Mouse (Mus musculus): ENCODE results near the gene Bloc1s1. TPM values are rescaled to one million over a fixed set of nuclear protein-coding genes. Genes with fewer than 3 reads are reported as not detected.

Gene Bloc1s1
- polyA plus RNA-seq, 1 experiment from 2014 or later = 249 TPM

GRCm38 (mm10) chr10:128888941-128889827 is 34.7 kb downstream of the Bloc1s1 start:
- Histone ChIP-seq H3K27me3 (peaks cover 8% of the 10 kb centered on the region; the same call in 1 of the 2 replicates), H3K4me1 (peaks cover 41% of the 10 kb centered on the region), H3K9me3 (no peaks in the 10 kb centered on the region), H3K9ac (replicated peaks) (peak overlapping the region; percentile 79), H3K4me3 (peak overlapping the region; percentile 82), H3K27ac (replicated peaks) (peak overlapping the region; percentile 91), H3K4me2 (replicated peaks) (peak overlapping the region; percentile 93), H3K36me3 (peaks cover 36% of the 10 kb centered on the region)
- ATAC-seq (ENCODE audit: low FRiP score, low read depth) = peak; percentile 61
- 0% methylated on average over 6 of the region's 7 CpGs for WGBS

- no peak overlapping the region for H3K27ac ChIP-seq (replicated peaks)
- peaks cover 3% of the 10 kb centered on the region; the same call in 1 of the 2 replicates for H3K4me1 ChIP-seq
- peaks cover 49% of the 10 kb centered on the region for H3K36me3 ChIP-seq
- no peak overlapping the region for H3K4me2 ChIP-seq (replicated peaks)
- H3K9ac ChIP-seq (replicated peaks) = no peak overlapping the region
- H3K9me3 ChIP-seq = no peaks in the 10 kb centered on the region
- H3K27me3 ChIP-seq = no peaks in the 10 kb centered on the region
- WGBS = 83% methylated on average over 5 of the region's 5 CpGs
- no peak overlapping the region for H3K4me3 ChIP-seq
- no peak for ATAC-seq (ENCODE audit: low FRiP score, low read depth)
Observed at GRCm38 (mm10) chr10:128882067-128882466, 41.8 kb downstream of the Bloc1s1 start.

- 90% methylated on average over 2 of the region's 2 CpGs for WGBS
- no peaks in the 10 kb centered on the region for H3K4me1 ChIP-seq
- H3K9ac ChIP-seq (replicated peaks) = no peak overlapping the region
- no peak overlapping the region for H3K4me2 ChIP-seq (replicated peaks)
- no peak for ATAC-seq (ENCODE audit: low FRiP score, low read depth)
- H3K4me3 ChIP-seq = no peak overlapping the region
- H3K9me3 ChIP-seq = no peaks in the 10 kb centered on the region
- H3K27ac ChIP-seq (replicated peaks) = no peak overlapping the region
- H3K27me3 ChIP-seq = no peaks in the 10 kb centered on the region
- peaks cover 45% of the 10 kb centered on the region for H3K36me3 ChIP-seq
Observed at GRCm38 (mm10) chr10:128878811-128879210, 45.0 kb downstream of the Bloc1s1 start.

GRCm38 (mm10) chr10:128878291-128878690 is 45.5 kb downstream of the Bloc1s1 start:
- Histone ChIP-seq H3K27me3 (no peaks in the 10 kb centered on the region), H3K4me3 (no peak overlapping the region), H3K4me1 (no peaks in the 10 kb centered on the region), H3K27ac (replicated peaks) (no peak overlapping the region), H3K9ac (replicated peaks) (no peak overlapping the region), H3K9me3 (no peaks in the 10 kb centered on the region), H3K4me2 (replicated peaks) (no peak overlapping the region), H3K36me3 (peaks cover 45% of the 10 kb centered on the region)
- ATAC-seq (ENCODE audit: low FRiP score, low read depth) = no peak; the same call in 1 of the 2 replicates

- no peak overlapping the region for H3K27ac ChIP-seq (replicated peaks)
- H3K36me3 ChIP-seq = peaks cover 55% of the 10 kb centered on the region
- H3K4me1 ChIP-seq = no peaks in the 10 kb centered on the region
- ATAC-seq (ENCODE audit: low FRiP score, low read depth) = no peak
- H3K9me3 ChIP-seq = no peaks in the 10 kb centered on the region
- H3K27me3 ChIP-seq = no peaks in the 10 kb centered on the region
- whole genome bisulfite sequencing = 90% methylated on average over 3 of the region's 3 CpGs
- no peak overlapping the region for H3K4me3 ChIP-seq
- H3K4me2 ChIP-seq (replicated peaks) = no peak overlapping the region
- no peak overlapping the region for H3K9ac ChIP-seq (replicated peaks)
Observed at GRCm38 (mm10) chr10:128870341-128870740, 53.5 kb downstream of the Bloc1s1 start.

Other genes with a start within 250 kb of the Bloc1s1 start
- gene Suox, start 250.0 kb downstream of the Bloc1s1 start, polyA plus RNA-seq (2016; fragmentation: Nextera tagmentation; extraction: Ambion mirVana) = 12.5 and 13.6 TPM in 2 replicates
- gene Rab5b, start 227.8 kb downstream of the Bloc1s1 start, polyA plus RNA-seq (2016; fragmentation: Nextera tagmentation; extraction: Ambion mirVana) = 96.5 and 102 TPM in 2 replicates
- 0.90 and 1.1 TPM in 2 replicates for gene Pmel, start 219.8 kb downstream of the Bloc1s1 start, polyA plus RNA-seq (2016; fragmentation: Nextera tagmentation; extraction: Ambion mirVana)
- gene Cdk2, start 219.0 kb downstream of the Bloc1s1 start, polyA plus RNA-seq (2016; fragmentation: Nextera tagmentation; extraction: Ambion mirVana) = 76.4 and 85.5 TPM in 2 replicates
- 3.9 and 4.8 TPM in 2 replicates for gene Dgka, start 179.2 kb downstream of the Bloc1s1 start, polyA plus RNA-seq (2016; fragmentation: Nextera tagmentation; extraction: Ambion mirVana)
- 50.5 and 54.6 TPM in 2 replicates for gene Pym1, start 176.1 kb downstream of the Bloc1s1 start, polyA plus RNA-seq (2016; fragmentation: Nextera tagmentation; extraction: Ambion mirVana)
- gene Mmp19, start 133.1 kb downstream of the Bloc1s1 start, polyA plus RNA-seq (2016; fragmentation: Nextera tagmentation; extraction: Ambion mirVana) = 0.61 and 0.97 TPM in 2 replicates
- 57.9 and 59.8 TPM in 2 replicates for gene Dnajc14, start 120.0 kb downstream of the Bloc1s1 start, polyA plus RNA-seq (2016; fragmentation: Nextera tagmentation; extraction: Ambion mirVana)
- gene Tmem198b, start 119.7 kb downstream of the Bloc1s1 start, polyA plus RNA-seq (2016; fragmentation: Nextera tagmentation; extraction: Ambion mirVana) = 21.4 and 24.0 TPM in 2 replicates
- 217 and 219 TPM in 2 replicates for gene Sarnp, start 106.7 kb downstream of the Bloc1s1 start, polyA plus RNA-seq (2016; fragmentation: Nextera tagmentation; extraction: Ambion mirVana)
- gene Ormdl2, start 102.4 kb downstream of the Bloc1s1 start, polyA plus RNA-seq (2016; fragmentation: Nextera tagmentation; extraction: Ambion mirVana) = 38.5 and 41.7 TPM in 2 replicates
- 10.8 and 12.0 TPM in 2 replicates for gene Gdf11, start 32.3 kb downstream of the Bloc1s1 start, polyA plus RNA-seq (2016; fragmentation: Nextera tagmentation; extraction: Ambion mirVana)
- gene Cd63, start 23.0 kb downstream of the Bloc1s1 start, polyA plus RNA-seq (2016; fragmentation: Nextera tagmentation; extraction: Ambion mirVana) = 168 and 190 TPM in 2 replicates
- 16.2 and 16.6 TPM in 2 replicates for gene Rdh5, start 1.1 kb downstream of the Bloc1s1 start, polyA plus RNA-seq (2016; fragmentation: Nextera tagmentation; extraction: Ambion mirVana)
- gene Itga7, start 9.8 kb upstream of the Bloc1s1 start, polyA plus RNA-seq (2016; fragmentation: Nextera tagmentation; extraction: Ambion mirVana) = 2.1 TPM in 2 replicates
- gene Mettl7b, start 37.0 kb upstream of the Bloc1s1 start, polyA plus RNA-seq (2016; fragmentation: Nextera tagmentation; extraction: Ambion mirVana) = not detected in 2 replicates
- gene Olfr9, start 65.4 kb upstream of the Bloc1s1 start, polyA plus RNA-seq (2016; fragmentation: Nextera tagmentation; extraction: Ambion mirVana) = not detected in 2 replicates
- gene Olfr763, start 86.8 kb upstream of the Bloc1s1 start, polyA plus RNA-seq (2016; fragmentation: Nextera tagmentation; extraction: Ambion mirVana) = not detected in 2 replicates
- not detected in 2 replicates for gene Olfr764-ps1, start 115.9 kb upstream of the Bloc1s1 start, polyA plus RNA-seq (2016; fragmentation: Nextera tagmentation; extraction: Ambion mirVana)
- not detected in 2 replicates for gene Olfr765, start 126.0 kb upstream of the Bloc1s1 start, polyA plus RNA-seq (2016; fragmentation: Nextera tagmentation; extraction: Ambion mirVana)
- not detected in 2 replicates for gene Olfr766-ps1, start 144.9 kb upstream of the Bloc1s1 start, polyA plus RNA-seq (2016; fragmentation: Nextera tagmentation; extraction: Ambion mirVana)
- not detected in 2 replicates for gene Olfr767, start 158.9 kb upstream of the Bloc1s1 start, polyA plus RNA-seq (2016; fragmentation: Nextera tagmentation; extraction: Ambion mirVana)
- gene Olfr768, start 175.3 kb upstream of the Bloc1s1 start, polyA plus RNA-seq (2016; fragmentation: Nextera tagmentation; extraction: Ambion mirVana) = not detected in 2 replicates
- not detected in 2 replicates for gene Olfr769, start 193.8 kb upstream of the Bloc1s1 start, polyA plus RNA-seq (2016; fragmentation: Nextera tagmentation; extraction: Ambion mirVana)
- gene Olfr770, start 215.0 kb upstream of the Bloc1s1 start, polyA plus RNA-seq (2016; fragmentation: Nextera tagmentation; extraction: Ambion mirVana) = not detected in 2 replicates
- gene Olfr771, start 240.7 kb upstream of the Bloc1s1 start, polyA plus RNA-seq (2016; fragmentation: Nextera tagmentation; extraction: Ambion mirVana) = not detected in 2 replicates